20 mouse cellular contexts compared by ENCODE assay signal in the genomic region with DNA sequence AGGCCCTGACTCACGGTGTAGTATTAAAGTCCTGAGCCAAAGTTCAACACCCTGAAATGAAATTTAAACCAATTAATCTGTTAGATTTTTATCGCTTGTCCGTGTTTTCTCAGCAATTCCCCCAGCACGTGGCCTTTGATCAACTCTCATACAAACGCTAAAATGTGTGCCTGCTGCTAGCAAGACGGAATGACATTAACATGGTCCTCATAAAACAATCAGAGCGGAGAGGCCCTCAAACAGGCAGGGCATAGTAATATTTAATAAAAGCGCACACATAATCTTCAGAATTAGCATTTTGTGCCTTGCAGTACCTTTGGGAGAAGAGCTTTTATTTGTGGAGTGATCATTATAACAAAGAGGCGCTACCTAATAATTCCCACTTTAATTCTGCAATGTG.
A peak's percentile ranks its signal among the peaks of the same experiment; 100 is the strongest.
DNase-seq lines count a peak whose midpoint lies in the region; ATAC-seq and TF ChIP-seq lines count a peak whose summit lies in the region.
"Had no signal": no experiment of that assay in that cellular context is flagged by ENCODE, and none has a peak within 500 bp of the region (broad histone marks: within the 10 kb centered on the region; RNA-seq: fewer than 3 reads in every experiment).

No protein-coding gene starts in this region.

- no peak overlapping the region for H3K9ac ChIP-seq in forebrain, embryonic 12.5 days
- no peak overlapping the region for H3K9ac ChIP-seq in forebrain, postnatal 0 days
- no peak overlapping the region for H3K9ac ChIP-seq in kidney, embryonic 16.5 days (replicated peaks; ENCODE audit: low read length)
- H3K9ac ChIP-seq in midbrain, embryonic 13.5 days (replicated peaks): no peak overlapping the region
- H3K9ac ChIP-seq: embryonic facial prominence, embryonic 12.5 days had no signal

- TF ChIP-seq CTCF in forebrain, postnatal 0 days (IDR thresholded peaks at IDR 0.05; ENCODE audit: low read depth): no peak
- TF ChIP-seq CTCF in brain, embryonic 14.5 days (IDR thresholded peaks at IDR 0.05; ENCODE audit: borderline replicate concordance, extremely low read depth, insufficient read depth, insufficient read length): no peak

- H3K4me1 ChIP-seq in forebrain, embryonic 12.5 days: peaks cover 44% of the 10 kb centered on the region
- peaks cover 9% of the 10 kb centered on the region; the same call in 1 of the 2 replicates for H3K4me1 ChIP-seq in forebrain, postnatal 0 days (ENCODE audit: insufficient read depth)
- H3K4me1 ChIP-seq in kidney, embryonic 16.5 days (ENCODE audit: insufficient read depth, low read length): peaks cover 9% of the 10 kb centered on the region; the same call in 1 of the 2 replicates
- H3K4me1 ChIP-seq in midbrain, embryonic 13.5 days (replicated peaks): peaks cover 55% of the 10 kb centered on the region

- DNase-seq in forebrain, postnatal 0 days: no peak
- DNase-seq in kidney, adult 9 months: peak; percentile 21
- DNase-seq in brain, embryonic 14.5 days (ENCODE audit: low read depth): peak; percentile 79
- DNase-seq: adrenal gland, postnatal 36 days; cerebellum, adult 8-10 months; gastrocnemius, adult 2 months; heart, adult 2 months; lung, adult 2 months; lung, postnatal 4 days; thymus, adult 18-20 months had no signal

- no peak for TF ChIP-seq POLR2A in brain, embryonic 14.5 days (IDR thresholded peaks at IDR 0.05; ENCODE audit: borderline replicate concordance, extremely low read depth, insufficient read depth, insufficient read length, poor library complexity, severe bottlenecking)

- H3K4me3 ChIP-seq in forebrain, embryonic 12.5 days (replicated peaks): no peak overlapping the region
- no peak overlapping the region for H3K4me3 ChIP-seq in forebrain, postnatal 0 days (ENCODE audit: low read depth, low read length)
- no peak overlapping the region for H3K4me3 ChIP-seq in kidney, embryonic 16.5 days (ENCODE audit: low read length)
- no peak overlapping the region for H3K4me3 ChIP-seq in midbrain, embryonic 13.5 days (replicated peaks)
- H3K4me3 ChIP-seq: embryonic facial prominence, embryonic 12.5 days; gastrocnemius, adult 2 months; heart, adult 2 months; limb, embryonic 10.5 days had no signal

- no peak overlapping the region for H3K4me2 ChIP-seq in forebrain, embryonic 12.5 days
- no peak overlapping the region for H3K4me2 ChIP-seq in forebrain, postnatal 0 days (ENCODE audit: low read depth)
- no peak overlapping the region for H3K4me2 ChIP-seq in kidney, embryonic 16.5 days (replicated peaks; ENCODE audit: low read depth, low read length)
- no peak overlapping the region for H3K4me2 ChIP-seq in midbrain, embryonic 13.5 days (replicated peaks)
- H3K4me2 ChIP-seq: embryonic facial prominence, embryonic 12.5 days; liver, embryonic 11.5 days had no signal

- ATAC-seq in forebrain, embryonic 12.5 days (ENCODE audit: low FRiP score): 0 out of 2 replicates have a peak, but pooled peaks have one; percentile 34
- no peak for ATAC-seq in forebrain, postnatal 0 days
- no peak for ATAC-seq in kidney, embryonic 16.5 days (ENCODE audit: low FRiP score, low TSS enrichment)
- peak; percentile 18; the same call in 1 of the 2 replicates for ATAC-seq in midbrain, embryonic 13.5 days
- ATAC-seq in granulocyte monocyte progenitor cell, adult 5-6 weeks (replicated peaks; ENCODE audit: poor library complexity, severe bottlenecking): no peak
- no peak for ATAC-seq in erythroid progenitor cell, adult 5-6 weeks (replicated peaks; ENCODE audit: low FRiP score, poor library complexity, severe bottlenecking)
- ATAC-seq: CD4-positive, CD25-positive, alpha-beta regulatory T cell, adult 4 months had no signal

- no peaks in the 10 kb centered on the region for H3K36me3 ChIP-seq in forebrain, embryonic 12.5 days (replicated peaks)
- H3K36me3 ChIP-seq in forebrain, postnatal 0 days (ENCODE audit: insufficient read depth): no peaks in the 10 kb centered on the region
- no peaks in the 10 kb centered on the region for H3K36me3 ChIP-seq in kidney, embryonic 16.5 days (ENCODE audit: insufficient read depth, low read length)
- H3K36me3 ChIP-seq in midbrain, embryonic 13.5 days: no peaks in the 10 kb centered on the region
- H3K36me3 ChIP-seq: G1E; limb, embryonic 10.5 days had no signal

- whole genome bisulfite sequencing in forebrain, embryonic 12.5 days: 26% methylated on average over 9 of the region's 9 CpGs
- 21% methylated on average over 9 of the region's 9 CpGs for WGBS in forebrain, postnatal 0 days
- WGBS in kidney, embryonic 16.5 days: 38% methylated on average over 9 of the region's 9 CpGs
- WGBS in midbrain, embryonic 13.5 days: 23% methylated on average over 9 of the region's 9 CpGs

- H3K27me3 ChIP-seq in forebrain, embryonic 12.5 days: peaks cover 16% of the 10 kb centered on the region
- no peaks in the 10 kb centered on the region for H3K27me3 ChIP-seq in forebrain, postnatal 0 days (ENCODE audit: insufficient read depth, low read length)
- H3K27me3 ChIP-seq in kidney, embryonic 16.5 days (ENCODE audit: insufficient read depth, low read length): no peaks in the 10 kb centered on the region
- H3K27me3 ChIP-seq in midbrain, embryonic 13.5 days: 0 out of 2 replicates have a peak, but pooled peaks cover 3% of the 10 kb centered on the region
- H3K27me3 ChIP-seq: embryonic facial prominence, embryonic 12.5 days had no signal

- no peaks in the 10 kb centered on the region for H3K9me3 ChIP-seq in forebrain, embryonic 12.5 days
- no peaks in the 10 kb centered on the region for H3K9me3 ChIP-seq in forebrain, postnatal 0 days (ENCODE audit: low read length)
- no peaks in the 10 kb centered on the region for H3K9me3 ChIP-seq in kidney, embryonic 16.5 days (ENCODE audit: low read length)
- H3K9me3 ChIP-seq in midbrain, embryonic 13.5 days: no peaks in the 10 kb centered on the region
- H3K9me3 ChIP-seq: embryonic facial prominence, embryonic 12.5 days; G1E; limb, embryonic 10.5 days had no signal

- peak overlapping the region; percentile 59; the same call in 1 of the 2 replicates for H3K27ac ChIP-seq in forebrain, embryonic 12.5 days
- H3K27ac ChIP-seq in forebrain, postnatal 0 days (ENCODE audit: low read depth, low read length): no peak overlapping the region
- H3K27ac ChIP-seq in kidney, embryonic 16.5 days (ENCODE audit: low read length): no peak overlapping the region
- H3K27ac ChIP-seq in midbrain, embryonic 13.5 days: peak overlapping the region; percentile 77
- H3K27ac ChIP-seq: embryonic facial prominence, embryonic 12.5 days; heart, adult 2 months had no signal

Comparison
In these comparisons a context has a peak if more than half of its experiments do, and no peak if none do; other contexts are left out.
1. ATAC-seq: peak in forebrain, embryonic 12.5 days (single experiment) and midbrain, embryonic 13.5 days (single experiment); none in forebrain, postnatal 0 days (single experiment), kidney, embryonic 16.5 days (single experiment), granulocyte monocyte progenitor cell, adult 5-6 weeks (single experiment) and erythroid progenitor cell, adult 5-6 weeks (single experiment).
2. H3K27ac ChIP-seq: peak in forebrain, embryonic 12.5 days (single experiment) and midbrain, embryonic 13.5 days (single experiment); none in forebrain, postnatal 0 days (single experiment) and kidney, embryonic 16.5 days (single experiment).